10 mouse cellular contexts compared by ENCODE assay signal in the genomic region with DNA sequence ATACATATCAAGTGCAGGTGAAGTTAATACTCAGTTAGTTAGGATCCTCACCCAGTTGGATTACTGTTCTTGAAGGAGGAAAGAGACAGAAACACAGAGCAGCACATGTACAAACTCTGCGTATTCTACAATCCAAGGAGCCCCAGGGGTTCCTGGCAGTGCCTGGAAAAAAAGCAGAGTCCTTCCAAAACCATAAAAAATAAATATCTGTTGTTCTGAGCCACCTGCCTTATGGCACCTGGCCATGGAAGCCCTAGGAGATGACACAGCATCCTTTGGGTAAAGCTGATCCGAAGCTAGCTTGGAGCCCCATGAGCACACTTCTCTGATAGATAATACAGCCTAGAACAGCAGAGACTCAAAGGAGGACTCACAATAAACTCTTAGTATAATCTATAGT.
"Had no signal": no experiment of that assay in that cellular context is flagged by ENCODE, and none has a peak within 500 bp of the region (broad histone marks: within the 10 kb centered on the region; RNA-seq: fewer than 3 reads in every experiment).

No protein-coding gene starts in this region.

- DNase-seq: kidney, postnatal 36 days; layer of hippocampus, adult 9-11 months; layer of hippocampus, postnatal 36 days; lung, adult 18-20 months; retina, postnatal 1 day; right cerebral cortex, postnatal 4 days; spleen, adult 18-20 months; thymus, adult 18-20 months; thymus, postnatal 25 days had no signal

- ATAC-seq: midbrain, embryonic 16.5 days had no signal
